Comparison of ENCODE assay signal across 10 mouse cellular contexts in genomic region chr2:85284626-85285025, GRCm38 (mm10). TPM values are rescaled to one million over a fixed set of nuclear protein-coding genes. Genes with fewer than 3 reads are reported as not detected.
DNase-seq lines count a peak whose midpoint lies in the region; ATAC-seq lines count a peak whose summit lies in the region.
"Had no signal": no experiment of that assay in that cellular context is flagged by ENCODE, and none has a peak within 500 bp of the region (broad histone marks: within the 10 kb centered on the region; RNA-seq: fewer than 3 reads in every experiment).

No protein-coding gene starts in this region.

- H3K4me3 ChIP-seq in kidney, embryonic 15.5 days (replicated peaks), result no peak overlapping the region
- H3K4me3 ChIP-seq in intestine, embryonic 15.5 days (replicated peaks), result no peak overlapping the region
- H3K4me3 ChIP-seq in midbrain, embryonic 14.5 days (replicated peaks; ENCODE audit: low read depth, low read length), result no peak overlapping the region
- H3K4me3 ChIP-seq in liver, embryonic 11.5 days (ENCODE audit: low read depth, low read length), result no peak overlapping the region

- H3K4me1 ChIP-seq in kidney, embryonic 15.5 days, result 0 out of 2 replicates have a peak, but pooled peaks cover 2% of the 10 kb centered on the region
- H3K4me1 ChIP-seq in intestine, embryonic 15.5 days (replicated peaks), result 0 out of 2 replicates have a peak, but pooled peaks cover 2% of the 10 kb centered on the region
- no peaks in the 10 kb centered on the region for H3K4me1 ChIP-seq in midbrain, embryonic 14.5 days (ENCODE audit: control insufficient read depth, insufficient read depth, low read length)
- no peaks in the 10 kb centered on the region for H3K4me1 ChIP-seq in liver, embryonic 11.5 days (replicated peaks; ENCODE audit: control insufficient read depth, insufficient read depth, low read length)

- DNase-seq in kidney, postnatal 25 days, result no peak
- peak; percentile 36 to 40 for DNase-seq in frontal cortex, postnatal 25 days (ENCODE audit: low spot score in 2 of 2)
- peak; percentile 30 for DNase-seq in midbrain, embryonic 14.5 days
- DNase-seq in liver, result no peak
- no peak for DNase-seq in ovary, postnatal 14 days (ENCODE audit: low spot score)
- DNase-seq in liver, embryonic 11.5 days (ENCODE audit: low spot score), result no peak

- no peak for ATAC-seq in kidney, embryonic 15.5 days (replicated peaks; ENCODE audit: low FRiP score)
- ATAC-seq in intestine, embryonic 15.5 days, result peak; percentile 36; the same call in 1 of the 2 replicates
- no peak; the same call in 1 of the 2 replicates for ATAC-seq in midbrain, embryonic 14.5 days (ENCODE audit: low FRiP score, low TSS enrichment)
- no peak for ATAC-seq in liver, embryonic 11.5 days (replicated peaks; ENCODE audit: low FRiP score)

- WGBS in kidney, embryonic 15.5 days, result 12% methylated on average over 6 of the region's 6 CpGs
- 22% methylated on average over 6 of the region's 6 CpGs for WGBS in intestine, embryonic 15.5 days
- 25% methylated on average over 6 of the region's 6 CpGs for WGBS in midbrain, embryonic 14.5 days
- WGBS in liver, embryonic 11.5 days, result 48% methylated on average over 6 of the region's 6 CpGs

- H3K9ac ChIP-seq in kidney, embryonic 15.5 days, result no peak overlapping the region
- no peak overlapping the region for H3K9ac ChIP-seq in intestine, embryonic 15.5 days
- no peak overlapping the region for H3K9ac ChIP-seq in midbrain, embryonic 14.5 days (replicated peaks; ENCODE audit: low read length)
- no peak overlapping the region for H3K9ac ChIP-seq in liver, embryonic 11.5 days (ENCODE audit: low read depth, low read length)

- no peaks in the 10 kb centered on the region for H3K36me3 ChIP-seq in kidney, embryonic 15.5 days
- no peaks in the 10 kb centered on the region for H3K36me3 ChIP-seq in intestine, embryonic 15.5 days
- no peaks in the 10 kb centered on the region for H3K36me3 ChIP-seq in midbrain, embryonic 14.5 days (ENCODE audit: control insufficient read depth, insufficient read depth, low read length)
- no peaks in the 10 kb centered on the region for H3K36me3 ChIP-seq in liver, embryonic 11.5 days (ENCODE audit: control insufficient read depth, insufficient read depth, low read length)

- no peaks in the 10 kb centered on the region for H3K27me3 ChIP-seq in kidney, embryonic 15.5 days
- H3K27me3 ChIP-seq in intestine, embryonic 15.5 days (replicated peaks), result no peaks in the 10 kb centered on the region
- H3K27me3 ChIP-seq in midbrain, embryonic 14.5 days (ENCODE audit: control insufficient read depth, insufficient read depth, low read length), result no peaks in the 10 kb centered on the region
- H3K27me3 ChIP-seq in liver, embryonic 11.5 days (replicated peaks; ENCODE audit: control insufficient read depth, insufficient read depth, low read length), result no peaks in the 10 kb centered on the region

- no peak overlapping the region for H3K27ac ChIP-seq in kidney, embryonic 15.5 days
- H3K27ac ChIP-seq in intestine, embryonic 15.5 days, result peak overlapping the region; percentile 23; the same call in 1 of the 2 replicates
- H3K27ac ChIP-seq in midbrain, embryonic 14.5 days (replicated peaks; ENCODE audit: low read depth, low read length), result 0 out of 2 replicates have a peak overlapping the region, but pooled peaks have one; percentile 52
- no peak overlapping the region for H3K27ac ChIP-seq in liver, embryonic 11.5 days (ENCODE audit: low read depth, low read length)

- 0 out of 2 replicates have a peak overlapping the region, but pooled peaks have one; percentile 25 for H3K4me2 ChIP-seq in kidney, embryonic 15.5 days
- H3K4me2 ChIP-seq in intestine, embryonic 15.5 days (replicated peaks), result no peak overlapping the region
- no peak overlapping the region for H3K4me2 ChIP-seq in midbrain, embryonic 14.5 days (ENCODE audit: low read length)
- no peak overlapping the region for H3K4me2 ChIP-seq in liver, embryonic 11.5 days

- no peaks in the 10 kb centered on the region for H3K9me3 ChIP-seq in kidney, embryonic 15.5 days (replicated peaks)
- no peaks in the 10 kb centered on the region for H3K9me3 ChIP-seq in intestine, embryonic 15.5 days
- no peaks in the 10 kb centered on the region for H3K9me3 ChIP-seq in midbrain, embryonic 14.5 days (ENCODE audit: control insufficient read depth, low read length)
- H3K9me3 ChIP-seq in liver, embryonic 11.5 days (ENCODE audit: control insufficient read depth, low read length), result no peaks in the 10 kb centered on the region

RNA-seq across cellular contexts. Expression of gene Olfr987, which starts 54.5 kb away (rescaled TPM):
- polyA plus RNA-seq in kidney, embryonic 15.5 days (2015; fragmentation: Nextera tagmentation; extraction: Ambion mirVana), result not detected in 2 replicates
- not detected in 2 replicates for polyA plus RNA-seq in intestine, embryonic 15.5 days (2015; fragmentation: Nextera tagmentation; extraction: Ambion mirVana)
- not detected in 2 replicates for polyA plus RNA-seq in midbrain, embryonic 14.5 days (2014; fragmentation: Nextera tagmentation; extraction: Ambion mirVana)
- not detected in 2 replicates for polyA plus RNA-seq in liver, embryonic 11.5 days (2014; fragmentation: Nextera tagmentation; extraction: Ambion mirVana)
- polyA plus RNA-seq: embryonic facial prominence, embryonic 11.5 days; liver, embryonic 16.5 days had no signal

Comparison
In these comparisons a context has a peak if more than half of its experiments do, and no peak if none do; other contexts are left out.
1. H3K27ac ChIP-seq: peak in intestine, embryonic 15.5 days (single experiment) and midbrain, embryonic 14.5 days (single experiment); none in kidney, embryonic 15.5 days (single experiment) and liver, embryonic 11.5 days (single experiment).
2. DNase-seq: peak in frontal cortex, postnatal 25 days (2 of 2) and midbrain, embryonic 14.5 days (single experiment); none in kidney, postnatal 25 days (0 of 2), liver (single experiment), ovary, postnatal 14 days (single experiment) and liver, embryonic 11.5 days (single experiment).